Mouse (Mus musculus): Measurements from ENCODE around the gene Macrod1.

- no peak for TF ChIP-seq CTCF (IDR thresholded peaks at IDR 0.05; ENCODE audit: extremely low read depth, insufficient read depth, insufficient read length, insufficient replicate concordance)
- no peak for TF ChIP-seq POLR2A (IDR thresholded peaks at IDR 0.05; ENCODE audit: low read depth, low read length)
Measured at GRCm38 (mm10) chr19:7200427-7200826, 143.8 kb downstream of the Macrod1 start.

Measured in spleen, adult 2 months (tissue).